Mouse (Mus musculus): ENCODE results near the gene Arl15.

Gene Arl15

GRCm38 (mm10) chr13:113995490-113996236, 201.4 kb downstream of the Arl15 start:
- no peak for DNase-seq

DNA sequence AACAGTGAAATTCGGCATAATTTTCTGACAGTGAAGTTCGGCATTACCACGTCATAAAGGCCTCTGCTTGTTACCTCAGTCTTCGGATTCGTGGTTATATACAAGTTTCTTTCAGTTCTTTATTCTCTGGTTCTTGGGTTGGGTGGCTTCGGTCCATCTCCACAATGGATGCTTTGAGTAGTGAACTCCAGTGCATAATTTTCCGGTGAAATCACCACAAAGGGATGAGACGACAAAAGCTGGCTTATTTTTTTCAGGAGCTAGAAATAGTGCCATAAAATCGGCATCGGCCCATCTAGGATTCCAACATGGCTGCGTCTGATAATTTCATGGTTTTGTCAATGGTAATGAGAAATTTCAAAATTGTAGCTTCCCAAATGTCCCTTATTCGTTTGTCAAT, 204.5 kb downstream of the Arl15 start:
- no peak for DNase-seq

DNA sequence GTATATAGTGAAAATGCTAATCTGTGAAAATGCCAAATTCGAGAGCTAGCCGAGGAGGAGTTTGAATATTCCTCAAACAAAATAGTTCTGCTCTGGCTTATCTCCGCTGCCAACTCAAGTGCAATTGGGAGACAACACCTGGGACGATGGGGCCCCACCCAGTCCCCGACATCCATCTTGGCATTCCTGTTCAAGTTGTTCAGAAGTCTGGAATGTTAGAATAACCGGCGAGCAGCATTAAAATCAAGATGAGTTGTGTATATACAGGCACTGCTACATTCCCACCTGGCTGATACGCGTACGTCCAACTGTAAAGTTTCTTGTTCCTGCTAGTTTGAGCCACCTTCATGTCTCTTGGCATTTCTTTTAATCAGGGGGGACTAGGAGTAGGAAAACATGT, 209.2 kb downstream of the Arl15 start:
- no peak for DNase-seq

DNA sequence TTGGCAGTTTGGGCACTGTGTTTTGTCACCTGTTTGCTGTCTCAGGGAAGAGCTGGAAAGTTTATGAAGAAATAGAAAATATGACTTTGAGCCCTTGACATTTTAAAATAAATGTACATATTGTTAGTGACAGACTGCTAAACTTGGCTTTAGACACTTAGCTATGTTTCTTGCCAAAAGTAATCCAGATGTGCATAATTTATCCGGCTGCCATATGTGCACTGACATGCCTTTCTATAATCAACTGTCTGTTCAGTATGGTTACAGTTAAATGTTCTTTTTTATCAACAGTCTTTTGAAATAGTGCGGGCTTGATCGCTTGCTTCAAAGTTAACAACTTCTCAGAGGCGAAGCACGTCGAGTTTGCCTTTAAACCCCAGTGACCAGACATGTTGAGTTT, 209.9 kb downstream of the Arl15 start:
- DNase-seq: no peak

- DNase-seq: no peak
Observed at GRCm38 (mm10) chr13:114009786-114010185, 215.5 kb downstream of the Arl15 start.

DNA sequence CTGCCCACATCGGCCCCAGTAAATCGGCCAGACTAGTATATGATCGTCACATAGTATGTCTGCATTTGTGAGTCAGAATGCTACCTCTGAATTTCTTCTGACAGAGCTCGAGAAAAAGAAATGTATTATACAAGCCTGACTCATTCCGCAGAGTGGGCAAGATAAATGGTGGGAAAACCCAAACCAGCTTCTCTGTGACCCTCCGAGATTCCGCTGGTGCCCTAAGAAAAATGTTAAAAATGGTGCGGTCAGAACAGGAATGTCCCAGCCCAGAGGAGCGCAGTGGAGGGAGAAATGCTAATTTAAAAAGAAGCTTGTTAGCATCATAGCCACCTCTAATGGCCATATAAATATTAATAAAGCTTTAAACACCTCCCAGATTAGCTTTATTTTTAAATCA, 216.2 kb downstream of the Arl15 start:
- no peak for DNase-seq

GRCm38 (mm10) chr13:114011019-114011418, 216.7 kb downstream of the Arl15 start:
- no peak for DNase-seq

DNA sequence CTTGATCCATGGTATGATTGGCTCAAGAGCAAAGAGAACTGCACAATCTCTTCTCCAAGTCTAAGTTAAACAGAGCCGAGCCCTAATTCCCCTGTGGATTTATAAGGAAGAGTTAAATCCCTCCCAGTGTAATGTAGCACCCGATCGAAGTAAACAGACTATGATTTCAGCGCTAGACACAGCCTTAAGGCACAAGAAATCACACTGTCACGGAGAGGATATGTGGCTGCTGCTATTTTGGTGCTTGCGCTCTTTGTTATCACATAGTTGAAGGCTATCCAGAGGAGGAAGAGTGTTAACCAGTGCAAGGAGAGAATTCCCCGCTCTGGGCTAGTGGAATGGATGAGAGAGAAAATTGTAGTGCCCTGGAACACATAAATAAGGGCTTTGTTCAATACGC, 223.6 kb downstream of the Arl15 start:
- DNase-seq: no peak

DNA sequence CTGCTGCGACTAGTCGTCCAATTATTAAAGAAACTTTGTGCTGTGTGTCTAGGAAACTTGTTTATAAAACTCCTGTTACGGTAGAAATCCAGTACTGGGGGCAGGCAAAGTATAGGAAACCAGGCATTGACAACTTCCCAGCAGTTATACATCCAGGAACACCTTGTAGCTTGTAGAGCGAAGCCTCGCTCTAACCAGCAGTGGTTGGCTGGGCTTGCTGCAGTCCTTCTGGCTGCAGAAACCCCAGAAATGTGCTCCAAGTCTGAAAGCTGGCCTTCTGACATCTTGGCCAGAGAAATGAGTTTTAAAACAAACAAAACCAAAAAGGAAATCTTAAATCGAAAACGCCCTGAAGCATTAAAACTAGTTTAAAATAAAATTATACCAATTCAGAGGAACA, 229.2 kb downstream of the Arl15 start:
- DNase-seq: no peak

GRCm38 (mm10) chr13:114026306-114026705, 232.0 kb downstream of the Arl15 start:
- DNase-seq: no peak

DNA sequence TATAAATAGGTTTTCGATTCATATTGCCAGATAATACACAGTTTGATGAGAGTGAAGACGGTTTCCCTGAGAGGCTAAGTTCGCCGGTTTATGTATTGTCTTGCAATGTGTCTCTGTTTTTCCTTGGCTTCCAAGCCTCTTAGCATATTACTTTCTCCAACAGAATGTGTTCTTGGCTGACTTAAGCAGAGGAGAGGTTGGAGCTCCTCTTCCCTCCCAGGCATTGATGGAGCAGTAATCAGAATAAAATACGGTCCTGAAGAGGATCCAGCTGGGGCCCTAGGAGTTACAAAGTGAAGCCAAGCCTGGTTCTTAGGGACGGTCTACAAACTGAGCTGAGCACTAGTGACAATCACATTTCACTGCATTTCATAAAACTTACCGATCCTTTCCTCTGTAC, 232.4 kb downstream of the Arl15 start:
- no peak for DNase-seq

DNA sequence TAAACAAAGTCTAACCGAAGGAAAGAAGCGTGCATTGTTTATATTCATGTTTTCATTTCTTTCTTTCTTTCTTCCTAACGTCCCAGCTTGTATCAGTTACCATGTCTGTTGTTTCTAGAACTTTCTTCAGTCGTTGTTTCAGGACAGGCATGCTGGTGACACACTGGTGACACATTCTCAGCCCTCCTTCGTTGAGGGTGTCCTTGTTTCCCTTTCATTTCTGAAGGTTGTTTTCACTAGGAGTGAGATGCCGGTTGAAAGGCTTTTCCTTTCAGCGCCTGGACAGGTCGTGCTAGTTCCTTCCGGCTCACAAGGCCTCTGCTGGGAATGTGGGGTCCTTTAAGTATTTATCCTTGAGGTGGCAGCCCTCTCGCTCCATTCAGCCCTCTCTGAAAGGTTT, 253.8 kb downstream of the Arl15 start:
- no peak for DNase-seq

DNA sequence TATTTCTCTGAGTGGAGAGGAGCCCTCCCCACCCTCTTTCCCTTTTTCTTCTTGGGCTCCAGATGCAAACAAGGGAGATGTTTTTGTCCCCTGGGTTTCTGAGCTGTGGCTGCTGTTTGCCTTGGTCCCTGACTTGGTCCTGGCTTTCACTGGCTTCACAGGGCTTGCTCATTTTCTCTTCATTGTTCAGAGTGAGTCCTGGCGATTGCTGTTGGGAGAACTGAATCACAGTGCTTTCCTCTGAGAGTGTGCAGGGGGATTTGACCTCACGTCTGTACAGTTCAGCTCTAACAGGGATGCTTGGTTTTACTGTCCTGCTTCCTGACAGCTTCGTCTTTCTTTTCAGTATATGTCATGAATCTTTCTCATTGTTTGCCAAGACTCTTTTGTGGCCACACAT, 254.4 kb downstream of the Arl15 start:
- DNase-seq: no peak

GRCm38 (mm10) chr13:114051151-114051850, 257.0 kb downstream of the Arl15 start:
- DNase-seq: no peak

DNA sequence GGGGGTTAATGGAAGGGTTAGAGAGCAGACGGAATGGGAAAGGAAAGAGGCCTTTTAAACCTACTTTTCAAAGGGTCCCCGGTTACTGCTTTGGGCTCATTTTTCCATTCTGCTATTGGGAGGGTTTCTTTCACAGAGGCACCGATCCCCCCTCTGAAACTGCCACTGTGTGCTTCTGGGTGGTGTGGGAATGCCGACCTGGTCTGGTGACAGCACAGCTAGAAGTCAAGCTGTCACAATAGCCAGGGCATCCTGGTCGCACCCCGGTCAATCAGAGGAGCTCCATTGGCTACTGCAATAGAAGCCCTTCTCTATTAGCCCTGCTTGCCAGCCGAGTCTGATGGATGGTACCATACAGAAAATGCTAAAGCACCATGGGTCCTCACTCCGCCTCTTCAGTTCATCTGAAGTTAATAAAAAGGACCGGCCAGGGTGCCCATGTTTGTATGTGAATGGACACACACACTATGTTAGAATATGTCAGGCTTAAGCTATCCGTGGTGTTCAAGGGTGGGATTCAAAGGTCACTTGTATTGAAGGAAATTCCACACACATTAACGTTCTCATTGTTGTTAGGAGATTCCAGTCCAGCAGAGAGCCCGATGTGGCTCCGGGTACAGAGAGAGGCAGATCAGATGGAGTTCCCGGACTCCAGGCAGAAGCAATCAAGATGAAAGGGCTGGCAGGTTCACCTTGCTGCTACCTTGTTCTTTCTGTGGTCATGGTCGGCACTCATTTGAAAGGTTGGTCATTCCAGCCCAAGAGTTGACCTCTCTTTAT, 258.3 kb downstream of the Arl15 start:
- DNase-seq: no peak

DNA sequence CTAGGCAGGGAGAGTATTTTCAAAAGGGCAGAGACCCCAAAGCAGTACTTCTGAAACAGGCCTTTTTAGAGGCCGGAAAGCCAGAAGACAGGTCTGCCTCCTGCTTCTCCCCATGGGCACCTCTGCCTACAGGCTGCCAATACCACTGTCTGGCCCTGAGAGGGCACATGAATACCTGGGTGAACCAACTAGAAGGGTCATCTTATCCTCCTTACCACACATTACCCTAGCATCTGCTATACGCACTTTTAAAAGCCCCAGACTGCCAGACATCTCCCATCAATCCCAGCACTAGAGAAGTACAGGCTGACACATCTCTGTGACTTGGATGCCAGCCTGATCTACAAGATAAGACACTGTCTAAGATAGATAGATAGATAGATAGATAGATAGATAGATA, 259.0 kb downstream of the Arl15 start:
- DNase-seq: no peak

- DNase-seq: no peak
Observed at GRCm38 (mm10) chr13:114055686-114056085, 261.4 kb downstream of the Arl15 start.

DNA sequence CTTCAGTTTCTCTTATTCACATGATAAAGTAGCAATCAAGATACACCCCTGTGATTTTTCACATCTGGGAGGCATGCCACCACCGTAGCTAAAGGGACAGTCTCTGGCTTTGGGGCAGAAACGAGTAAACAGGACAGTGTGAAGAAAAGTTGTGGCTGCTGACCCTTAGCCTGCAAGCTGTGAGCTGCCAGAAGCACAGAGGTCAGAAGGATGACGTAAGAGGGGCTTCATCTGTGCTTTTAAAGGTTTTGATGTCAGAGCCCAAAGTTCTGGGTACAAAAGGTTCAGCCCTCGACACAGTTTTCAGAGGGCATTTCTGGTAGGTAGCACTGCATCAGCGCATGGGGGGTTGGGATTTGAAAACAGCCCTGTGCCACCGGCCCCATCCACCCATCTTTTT, 266.0 kb downstream of the Arl15 start:
- no peak for DNase-seq

DNA sequence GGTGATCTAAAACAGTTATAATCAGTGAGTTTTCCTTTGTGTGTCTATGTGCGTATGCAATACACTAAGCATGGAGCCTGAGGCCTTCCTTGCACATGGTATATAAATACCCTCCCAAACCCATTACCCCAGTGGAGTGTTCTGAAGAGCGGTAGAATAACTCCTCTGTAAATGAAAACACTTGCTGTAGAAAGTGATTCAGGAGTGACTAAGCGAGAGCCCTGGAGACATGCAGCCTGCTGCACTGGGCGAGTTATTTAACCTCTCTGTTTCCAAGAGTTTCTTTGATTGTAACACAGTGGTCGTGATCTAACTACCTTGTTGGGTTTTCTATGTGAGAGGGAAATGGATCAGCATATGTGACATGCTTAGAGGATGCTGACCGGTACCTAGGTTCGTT, 266.9 kb downstream of the Arl15 start:
- no peak for DNase-seq

GRCm38 (mm10) chr13:114064069-114064468, 269.8 kb downstream of the Arl15 start:
- DNase-seq: no peak

- no peak for DNase-seq
Observed at GRCm38 (mm10) chr13:114065012-114065411, 270.7 kb downstream of the Arl15 start.

DNA sequence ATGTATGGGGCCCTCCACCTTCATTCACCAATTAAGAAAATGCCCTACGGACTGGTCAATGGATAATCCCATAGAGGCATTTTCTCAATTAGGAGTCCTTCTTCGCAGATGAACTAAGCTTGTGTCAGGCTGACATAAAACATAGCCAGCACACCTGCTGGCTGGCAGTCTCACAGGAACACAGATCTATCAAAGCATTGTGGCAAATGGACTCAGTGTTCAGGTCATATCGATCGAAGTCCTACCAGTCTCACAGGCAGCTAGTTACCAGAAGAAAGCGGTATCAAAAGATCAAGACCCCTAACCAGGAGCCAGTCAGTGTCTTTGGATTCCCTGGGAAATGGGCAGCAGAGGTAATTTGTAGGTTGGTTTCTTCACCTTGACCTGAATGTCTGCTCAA, 274.1 kb downstream of the Arl15 start:
- no peak for DNase-seq

GRCm38 (mm10) chr13:114071439-114071838, 277.1 kb downstream of the Arl15 start:
- DNase-seq: no peak

DNA sequence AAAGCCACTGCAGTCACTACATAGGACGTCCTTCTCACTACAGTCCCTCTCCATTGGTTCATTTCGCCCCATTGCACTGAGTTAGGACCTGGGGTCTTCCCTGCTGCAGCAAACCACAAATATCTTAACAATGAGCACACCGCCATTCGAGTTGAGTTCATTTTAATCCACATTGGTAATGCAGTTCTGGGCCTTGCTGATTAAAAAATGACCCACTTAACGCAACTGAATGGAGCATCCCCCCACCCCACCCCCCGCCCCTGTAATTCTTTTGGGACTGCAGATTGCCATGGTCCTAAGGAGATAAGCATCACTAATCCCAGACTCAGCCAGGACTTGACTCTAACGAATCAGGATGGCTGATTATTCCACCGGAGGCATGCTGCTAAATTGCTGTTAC, 280.2 kb downstream of the Arl15 start:
- no peak for DNase-seq
